Mouse (Mus musculus) heart, postnatal 0 days (tissue): Measurements from ENCODE around the gene Nolc1.

Experiments used
- CTCF ChIP-seq: IDR thresholded peaks from 2 replicates; pipeline ENCODE4 v1.5.1; 2016; ENCODE audit warnings: antibody characterized with exemption, control low read depth, low read depth
- EP300 ChIP-seq: IDR thresholded peaks from 2 replicates; pipeline ENCODE4 v1.6.1; 2016; ENCODE audit warnings: antibody characterized with exemption, low read depth

- TF ChIP-seq CTCF = no peak; the same call in 1 of the 2 replicates
- TF ChIP-seq EP300 = no peak
Observed at GRCm38 (mm10) chr19:46039478-46039877, 36.2 kb upstream of the Nolc1 start.
